Mouse (Mus musculus): ENCODE data around the gene Ror1. TPM values are rescaled to one million over a fixed set of nuclear protein-coding genes. Genes with fewer than 3 reads are reported as not detected.

Gene Ror1
- total and polyA plus RNA-seq, 3 experiments: 0.05 TPM; not detected in 2

GRCm38 (mm10) chr4:100328361-100328970 lies 232.9 kb downstream of the Ror1 start:
- no peak for TF ChIP-seq GATA1 (IDR thresholded peaks at IDR 0.05; ENCODE audit: borderline replicate concordance, low read length)
- no peak for TF ChIP-seq CTCF (IDR thresholded peaks at IDR 0.05; ENCODE audit: low read depth, low read length)
- no peak for TF ChIP-seq POLR2AphosphoS5 (IDR thresholded peaks at IDR 0.05; ENCODE audit: insufficient replicate concordance, low read depth, low read length)
- no peak for TF ChIP-seq TAL1 (conservative IDR thresholded peaks at IDR 0.05; ENCODE audit: low read depth, low read length)
- H3K4me1 ChIP-seq (ENCODE audit: insufficient read depth, low read depth, low read length): no peaks in the 10 kb centered on the region
- H3K36me3 ChIP-seq (replicated peaks): no peaks in the 10 kb centered on the region
- no peak overlapping the region for H3K4me3 ChIP-seq (ENCODE audit: low read depth, low read length)
- no peak for ATAC-seq (ENCODE audit: extremely low read depth, insufficient number of reproducible peaks, low FRiP score, poor library complexity, severe bottlenecking)
- DNase-seq (ENCODE audit: low spot score): no peak
- H3K9me3 ChIP-seq (replicated peaks): peaks cover 21% of the 10 kb centered on the region
- no peaks in the 10 kb centered on the region for H3K27me3 ChIP-seq (ENCODE audit: insufficient read depth, low read length)

- no peak for DNase-seq (ENCODE audit: low spot score)
- no peak for ATAC-seq (ENCODE audit: extremely low read depth, insufficient number of reproducible peaks, low FRiP score, poor library complexity, severe bottlenecking)
- no peaks in the 10 kb centered on the region for H3K36me3 ChIP-seq (replicated peaks)
- peaks cover 21% of the 10 kb centered on the region for H3K9me3 ChIP-seq (replicated peaks)
- TF ChIP-seq GATA1 (IDR thresholded peaks at IDR 0.05; ENCODE audit: borderline replicate concordance, low read length) (no peak), POLR2AphosphoS5 (IDR thresholded peaks at IDR 0.05; ENCODE audit: insufficient replicate concordance, low read depth, low read length) (no peak), TAL1 (conservative IDR thresholded peaks at IDR 0.05; ENCODE audit: low read depth, low read length) (no peak), GATA2 (IDR thresholded peaks at IDR 0.05; ENCODE audit: borderline replicate concordance, low read depth, low read length) (no peak), CTCF (IDR thresholded peaks at IDR 0.05; ENCODE audit: low read depth, low read length) (no peak)
- no peaks in the 10 kb centered on the region for H3K27me3 ChIP-seq (ENCODE audit: insufficient read depth, low read length)
- H3K4me1 ChIP-seq (ENCODE audit: insufficient read depth, low read depth, low read length): no peaks in the 10 kb centered on the region
- no peak overlapping the region for H3K4me3 ChIP-seq (ENCODE audit: low read depth, low read length)
Observed at GRCm38 (mm10) chr4:100335168-100335567, 239.6 kb downstream of the Ror1 start.

GRCm38 (mm10) chr4:100347791-100348190 lies 252.2 kb downstream of the Ror1 start:
- ATAC-seq (ENCODE audit: extremely low read depth, insufficient number of reproducible peaks, low FRiP score, poor library complexity, severe bottlenecking): no peak

GRCm38 (mm10) chr4:100350106-100350795 lies 254.7 kb downstream of the Ror1 start:
- Histone ChIP-seq H3K36me3 (replicated peaks) (no peaks in the 10 kb centered on the region), H3K9me3 (replicated peaks) (peaks cover 12% of the 10 kb centered on the region), H3K27me3 (ENCODE audit: insufficient read depth, low read length) (no peaks in the 10 kb centered on the region), H3K4me1 (ENCODE audit: insufficient read depth, low read depth, low read length) (no peaks in the 10 kb centered on the region), H3K4me3 (ENCODE audit: low read depth, low read length) (no peak overlapping the region)
- ATAC-seq (ENCODE audit: extremely low read depth, insufficient number of reproducible peaks, low FRiP score, poor library complexity, severe bottlenecking) (no peak), DNase-seq (ENCODE audit: low spot score) (no peak)
- TF ChIP-seq GATA1 (IDR thresholded peaks at IDR 0.05; ENCODE audit: borderline replicate concordance, low read length): no peak
- no peak for TF ChIP-seq POLR2AphosphoS5 (IDR thresholded peaks at IDR 0.05; ENCODE audit: insufficient replicate concordance, low read depth, low read length)
- no peak for TF ChIP-seq CTCF (IDR thresholded peaks at IDR 0.05; ENCODE audit: low read depth, low read length)
- TF ChIP-seq TAL1 (conservative IDR thresholded peaks at IDR 0.05; ENCODE audit: low read depth, low read length): no peak
- TF ChIP-seq GATA2 (IDR thresholded peaks at IDR 0.05; ENCODE audit: borderline replicate concordance, low read depth, low read length): no peak

More at GRCm38 (mm10) chr4:100347791-100348190, 252.2 kb downstream of the Ror1 start:
- DNase-seq (ENCODE audit: low spot score): no peak
- peaks cover 9% of the 10 kb centered on the region for H3K9me3 ChIP-seq (replicated peaks)
- no peaks in the 10 kb centered on the region for H3K4me1 ChIP-seq (ENCODE audit: insufficient read depth, low read depth, low read length)
- no peak for TF ChIP-seq TAL1 (conservative IDR thresholded peaks at IDR 0.05; ENCODE audit: low read depth, low read length)
- no peaks in the 10 kb centered on the region for H3K36me3 ChIP-seq (replicated peaks)
- no peak overlapping the region for H3K4me3 ChIP-seq (ENCODE audit: low read depth, low read length)
- no peaks in the 10 kb centered on the region for H3K27me3 ChIP-seq (ENCODE audit: insufficient read depth, low read length)

GRCm38 (mm10) chr4:100351797-100352290 lies 256.3 kb downstream of the Ror1 start:
- no peak for ATAC-seq (ENCODE audit: extremely low read depth, insufficient number of reproducible peaks, low FRiP score, poor library complexity, severe bottlenecking)
- no peak for TF ChIP-seq TAL1 (conservative IDR thresholded peaks at IDR 0.05; ENCODE audit: low read depth, low read length)
- no peak for TF ChIP-seq GATA1 (IDR thresholded peaks at IDR 0.05; ENCODE audit: borderline replicate concordance, low read length)
- TF ChIP-seq POLR2AphosphoS5 (IDR thresholded peaks at IDR 0.05; ENCODE audit: insufficient replicate concordance, low read depth, low read length): no peak
- TF ChIP-seq GATA2 (IDR thresholded peaks at IDR 0.05; ENCODE audit: borderline replicate concordance, low read depth, low read length): no peak
- TF ChIP-seq CTCF (IDR thresholded peaks at IDR 0.05; ENCODE audit: low read depth, low read length): no peak
- H3K9me3 ChIP-seq (replicated peaks): peaks cover 16% of the 10 kb centered on the region
- no peaks in the 10 kb centered on the region for H3K27me3 ChIP-seq (ENCODE audit: insufficient read depth, low read length)
- no peak for DNase-seq (ENCODE audit: low spot score)
- H3K4me3 ChIP-seq (ENCODE audit: low read depth, low read length): no peak overlapping the region
- H3K4me1 ChIP-seq (ENCODE audit: insufficient read depth, low read depth, low read length): no peaks in the 10 kb centered on the region
- no peaks in the 10 kb centered on the region for H3K36me3 ChIP-seq (replicated peaks)

- no peak for TF ChIP-seq POLR2AphosphoS5 (IDR thresholded peaks at IDR 0.05; ENCODE audit: insufficient replicate concordance, low read depth, low read length)
- no peak for TF ChIP-seq TAL1 (conservative IDR thresholded peaks at IDR 0.05; ENCODE audit: low read depth, low read length)
- TF ChIP-seq GATA1 (IDR thresholded peaks at IDR 0.05; ENCODE audit: borderline replicate concordance, low read length): no peak
- TF ChIP-seq CTCF (IDR thresholded peaks at IDR 0.05; ENCODE audit: low read depth, low read length): no peak
- TF ChIP-seq GATA2 (IDR thresholded peaks at IDR 0.05; ENCODE audit: borderline replicate concordance, low read depth, low read length): no peak
- H3K9me3 ChIP-seq (replicated peaks): peaks cover 14% of the 10 kb centered on the region
- no peak overlapping the region for H3K4me3 ChIP-seq (ENCODE audit: low read depth, low read length)
- H3K4me1 ChIP-seq (ENCODE audit: insufficient read depth, low read depth, low read length): no peaks in the 10 kb centered on the region
- DNase-seq (ENCODE audit: low spot score) (no peak), ATAC-seq (ENCODE audit: extremely low read depth, insufficient number of reproducible peaks, low FRiP score, poor library complexity, severe bottlenecking) (no peak)
- no peaks in the 10 kb centered on the region for H3K36me3 ChIP-seq (replicated peaks)
- no peaks in the 10 kb centered on the region for H3K27me3 ChIP-seq (ENCODE audit: insufficient read depth, low read length)
Observed at GRCm38 (mm10) chr4:100355566-100355965, 260.0 kb downstream of the Ror1 start.
